Mouse (Mus musculus) central nervous system, embryonic 11.5 days (tissue): ENCODE data around the gene Zfp423. TPM values are rescaled to one million over a fixed set of nuclear protein-coding genes. Genes with fewer than 3 reads are reported as not detected.

Source experiments
- polyA plus RNA-seq: library from polyadenylated mRNA; depleted of rRNA; stranded (reverse); fragments of >200 nt; gene quantifications from 2 replicates; pipeline ENCODE4 v1.2.3, GENCODE M21; 2012; rRNA removed

Gene Zfp423
- 63.4 and 64.0 TPM in 2 replicates for polyA plus RNA-seq

GRCm38 (mm10) chr8:87959320-87959920 lies at the start of gene Zfp423:
Zfp423 (minus strand) TSS chr8:87959595.

Other genes starting within 250 kb of the Zfp423 start
- 45.3 and 70.8 TPM in 2 replicates for gene Cnep1r1, start 159.2 kb upstream of the Zfp423 start, polyA plus RNA-seq
- 43.2 and 43.8 TPM in 2 replicates for gene Heatr3, start 178.3 kb upstream of the Zfp423 start, polyA plus RNA-seq
- 19.1 and 28.2 TPM in 2 replicates for gene Tent4b, start 239.6 kb upstream of the Zfp423 start, polyA plus RNA-seq